Mouse (Mus musculus): ENCODE measurements around the gene Spata17. TPM values are rescaled to one million over a fixed set of nuclear protein-coding genes. Genes with fewer than 3 reads are reported as not detected.

Spata17 gene
- polyA plus RNA-seq, 1 experiment from 2014 or later, result 1.3 TPM

GRCm38 (mm10) chr1:187020011-187020410, 195.3 kb downstream of the Spata17 start:
- Histone ChIP-seq H3K4me3 (ENCODE audit: low read length) (no peak overlapping the region), H3K27ac (ENCODE audit: low read length) (no peak overlapping the region), H3K27me3 (ENCODE audit: insufficient read depth, low read length) (no peaks in the 10 kb centered on the region), H3K36me3 (ENCODE audit: insufficient read depth, low read length) (no peaks in the 10 kb centered on the region), H3K9me3 (ENCODE audit: low read length) (no peaks in the 10 kb centered on the region), H3K4me1 (ENCODE audit: insufficient read depth, low read length) (no peaks in the 10 kb centered on the region), H3K9ac (replicated peaks; ENCODE audit: low read length) (no peak overlapping the region), H3K4me2 (replicated peaks; ENCODE audit: low read depth, low read length) (no peak overlapping the region)
- 69% methylated on average over 7 of the region's 7 CpGs for WGBS
- no peak for ATAC-seq (ENCODE audit: low FRiP score, low TSS enrichment)

GRCm38 (mm10) chr1:187016116-187016515, 199.1 kb downstream of the Spata17 start:
- H3K27ac ChIP-seq (ENCODE audit: low read length), result no peak overlapping the region
- no peaks in the 10 kb centered on the region for H3K27me3 ChIP-seq (ENCODE audit: insufficient read depth, low read length)
- no peaks in the 10 kb centered on the region for H3K4me1 ChIP-seq (ENCODE audit: insufficient read depth, low read length)
- no peaks in the 10 kb centered on the region for H3K9me3 ChIP-seq (ENCODE audit: low read length)
- no peak overlapping the region for H3K9ac ChIP-seq (replicated peaks; ENCODE audit: low read length)
- no peak overlapping the region for H3K4me3 ChIP-seq (ENCODE audit: low read length)
- WGBS, result 55% methylated on average over 4 of the region's 4 CpGs
- no peak overlapping the region for H3K4me2 ChIP-seq (replicated peaks; ENCODE audit: low read depth, low read length)
- no peaks in the 10 kb centered on the region for H3K36me3 ChIP-seq (ENCODE audit: insufficient read depth, low read length)
- no peak for ATAC-seq (ENCODE audit: low FRiP score, low TSS enrichment)

DNA sequence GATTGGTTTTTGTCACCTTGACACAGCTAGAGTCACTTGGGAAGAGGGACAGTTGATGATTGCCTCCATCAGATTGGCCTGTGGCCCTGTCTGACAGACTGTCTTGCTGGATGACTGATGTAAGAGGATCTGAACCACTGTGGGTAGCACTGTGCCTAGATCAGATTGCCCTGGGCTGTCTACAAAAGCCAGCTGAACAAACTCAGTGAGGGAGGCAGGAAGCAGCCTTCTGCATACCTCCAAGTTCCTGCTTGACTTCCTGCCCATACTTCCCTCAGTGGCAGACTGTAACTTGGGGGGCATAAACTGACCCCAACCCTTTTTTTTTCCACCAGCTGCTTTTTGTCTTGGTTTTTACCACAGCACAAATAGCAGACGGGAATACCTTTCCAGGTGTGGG, 199.6 kb downstream of the Spata17 start:
- H3K9me3 ChIP-seq (ENCODE audit: low read length), result no peaks in the 10 kb centered on the region
- no peaks in the 10 kb centered on the region for H3K27me3 ChIP-seq (ENCODE audit: insufficient read depth, low read length)

DNA sequence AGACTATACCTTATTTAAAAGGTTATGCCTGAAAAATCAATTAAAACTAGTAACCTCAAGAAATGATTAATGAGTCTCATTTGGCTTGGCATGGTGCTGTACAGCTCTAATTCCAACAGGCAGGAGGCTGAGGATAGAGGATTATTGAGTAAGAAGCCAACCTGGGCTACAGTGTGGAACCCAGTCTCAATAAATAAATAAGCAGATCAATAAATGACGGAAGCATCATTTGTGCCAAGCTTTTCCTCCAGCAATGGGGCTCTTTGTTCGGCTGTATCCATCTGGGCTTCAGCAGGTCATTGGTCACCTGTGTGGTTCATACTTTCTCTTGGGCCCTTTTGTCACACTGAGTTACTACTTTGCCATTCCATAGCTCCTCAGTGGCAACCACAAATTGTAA, 201.1 kb downstream of the Spata17 start:
- no peak for ATAC-seq (ENCODE audit: low FRiP score, low TSS enrichment)
- Histone ChIP-seq H3K27me3 (ENCODE audit: insufficient read depth, low read length) (no peaks in the 10 kb centered on the region), H3K27ac (ENCODE audit: low read length) (no peak overlapping the region), H3K4me1 (ENCODE audit: insufficient read depth, low read length) (no peaks in the 10 kb centered on the region), H3K4me2 (replicated peaks; ENCODE audit: low read depth, low read length) (no peak overlapping the region), H3K4me3 (ENCODE audit: low read length) (no peak overlapping the region), H3K9ac (replicated peaks; ENCODE audit: low read length) (no peak overlapping the region), H3K36me3 (ENCODE audit: insufficient read depth, low read length) (no peaks in the 10 kb centered on the region), H3K9me3 (ENCODE audit: low read length) (no peaks in the 10 kb centered on the region)
- WGBS, result 90% methylated on average over 2 of the region's 2 CpGs

More for the DNA sequence above, 199.6 kb downstream of the Spata17 start:
- H3K36me3 ChIP-seq (ENCODE audit: insufficient read depth, low read length), result no peaks in the 10 kb centered on the region
- no peak for ATAC-seq (ENCODE audit: low FRiP score, low TSS enrichment)
- no peak overlapping the region for H3K4me3 ChIP-seq (ENCODE audit: low read length)
- H3K4me1 ChIP-seq (ENCODE audit: insufficient read depth, low read length), result no peaks in the 10 kb centered on the region
- H3K4me2 ChIP-seq (replicated peaks; ENCODE audit: low read depth, low read length), result no peak overlapping the region
- H3K27ac ChIP-seq (ENCODE audit: low read length), result no peak overlapping the region
- no peak overlapping the region for H3K9ac ChIP-seq (replicated peaks; ENCODE audit: low read length)
- 68% methylated on average over 1 of the region's 1 CpGs for WGBS

GRCm38 (mm10) chr1:187011601-187012000, 203.7 kb downstream of the Spata17 start:
- H3K36me3 ChIP-seq (ENCODE audit: insufficient read depth, low read length), result no peaks in the 10 kb centered on the region

GRCm38 (mm10) chr1:187010071-187010470, 205.2 kb downstream of the Spata17 start:
- H3K27ac ChIP-seq (ENCODE audit: low read length), result no peak overlapping the region
- no peaks in the 10 kb centered on the region for H3K36me3 ChIP-seq (ENCODE audit: insufficient read depth, low read length)
- no peak overlapping the region for H3K4me3 ChIP-seq (ENCODE audit: low read length)
- 88% methylated on average over 11 of the region's 11 CpGs for WGBS
- H3K9me3 ChIP-seq (ENCODE audit: low read length), result no peaks in the 10 kb centered on the region
- H3K27me3 ChIP-seq (ENCODE audit: insufficient read depth, low read length), result no peaks in the 10 kb centered on the region
- no peak overlapping the region for H3K9ac ChIP-seq (replicated peaks; ENCODE audit: low read length)
- ATAC-seq (ENCODE audit: low FRiP score, low TSS enrichment), result no peak
- H3K4me2 ChIP-seq (replicated peaks; ENCODE audit: low read depth, low read length), result no peak overlapping the region
- H3K4me1 ChIP-seq (ENCODE audit: insufficient read depth, low read length), result no peaks in the 10 kb centered on the region

More at GRCm38 (mm10) chr1:187011601-187012000, 203.7 kb downstream of the Spata17 start:
- no peak overlapping the region for H3K4me2 ChIP-seq (replicated peaks; ENCODE audit: low read depth, low read length)
- WGBS, result 90% methylated on average over 4 of the region's 4 CpGs
- H3K9me3 ChIP-seq (ENCODE audit: low read length), result no peaks in the 10 kb centered on the region
- no peak overlapping the region for H3K27ac ChIP-seq (ENCODE audit: low read length)
- no peak for ATAC-seq (ENCODE audit: low FRiP score, low TSS enrichment)
- H3K9ac ChIP-seq (replicated peaks; ENCODE audit: low read length), result no peak overlapping the region
- no peaks in the 10 kb centered on the region for H3K4me1 ChIP-seq (ENCODE audit: insufficient read depth, low read length)
- H3K4me3 ChIP-seq (ENCODE audit: low read length), result no peak overlapping the region
- no peaks in the 10 kb centered on the region for H3K27me3 ChIP-seq (ENCODE audit: insufficient read depth, low read length)

GRCm38 (mm10) chr1:187008236-187008635, 207.0 kb downstream of the Spata17 start:
- Histone ChIP-seq H3K9ac (replicated peaks; ENCODE audit: low read length) (no peak overlapping the region), H3K4me3 (ENCODE audit: low read length) (no peak overlapping the region), H3K36me3 (ENCODE audit: insufficient read depth, low read length) (no peaks in the 10 kb centered on the region), H3K9me3 (ENCODE audit: low read length) (no peaks in the 10 kb centered on the region), H3K27ac (ENCODE audit: low read length) (no peak overlapping the region), H3K4me2 (replicated peaks; ENCODE audit: low read depth, low read length) (no peak overlapping the region), H3K4me1 (ENCODE audit: insufficient read depth, low read length) (no peaks in the 10 kb centered on the region), H3K27me3 (ENCODE audit: insufficient read depth, low read length) (no peaks in the 10 kb centered on the region)
- no peak for ATAC-seq (ENCODE audit: low FRiP score, low TSS enrichment)
- 91% methylated on average over 7 of the region's 7 CpGs for whole genome bisulfite sequencing

DNA sequence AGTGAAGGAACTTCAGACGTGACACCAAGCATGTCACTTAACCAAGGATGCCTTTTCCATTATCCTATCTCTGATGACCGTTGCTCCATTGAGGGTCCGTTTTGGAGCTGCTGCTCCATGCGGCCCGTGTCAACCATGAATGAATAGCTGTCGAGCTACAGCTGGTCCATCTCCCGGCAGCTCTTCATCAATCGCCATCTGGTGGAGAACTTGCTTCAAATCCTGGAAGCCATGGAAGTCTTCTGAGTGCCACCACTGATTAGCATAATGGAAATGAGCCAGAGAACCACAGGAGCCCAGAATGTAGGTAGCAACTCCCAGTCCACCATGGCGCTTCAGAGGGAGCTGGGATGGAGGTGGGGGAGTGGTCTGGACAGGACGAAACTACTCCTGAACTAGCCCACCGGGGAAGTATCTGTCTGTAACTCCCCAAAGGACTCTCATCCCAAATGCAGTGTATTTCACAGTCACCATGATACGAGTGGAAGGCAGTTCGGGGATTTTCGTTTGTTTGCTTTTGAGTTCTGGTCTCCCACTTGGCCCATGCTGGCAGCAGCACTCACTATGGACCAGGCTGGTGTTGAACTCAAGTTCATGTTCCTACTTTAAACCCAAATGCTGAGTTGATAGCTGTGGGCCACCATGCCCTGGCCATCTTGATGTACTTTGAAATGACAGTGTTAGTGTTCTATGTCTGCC, 208.9 kb downstream of the Spata17 start:
- 84% methylated on average over 14 of the region's 14 CpGs for WGBS
- H3K9ac ChIP-seq (replicated peaks; ENCODE audit: low read length), result no peak overlapping the region

DNA sequence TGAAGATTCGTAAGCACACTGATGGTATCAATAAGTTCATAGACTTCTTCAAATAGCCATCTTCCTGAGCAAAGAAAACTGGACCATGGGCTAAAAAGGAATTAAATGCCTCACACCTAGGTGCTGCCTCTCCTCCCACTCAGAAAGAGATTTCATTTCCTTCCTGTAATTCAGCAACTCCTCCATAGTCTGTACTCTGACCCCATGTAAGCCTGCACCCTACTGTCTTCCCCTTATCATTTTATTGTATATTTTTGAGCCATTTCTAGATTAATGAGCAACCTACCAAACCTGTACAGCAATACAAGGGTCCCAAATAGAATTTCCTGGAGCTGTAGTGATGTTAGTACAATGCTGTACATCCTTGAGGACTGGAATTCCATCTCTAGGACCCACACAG, 211.0 kb downstream of the Spata17 start:
- H3K36me3 ChIP-seq (ENCODE audit: insufficient read depth, low read length), result no peaks in the 10 kb centered on the region
- H3K27me3 ChIP-seq (ENCODE audit: insufficient read depth, low read length), result no peaks in the 10 kb centered on the region
- no peaks in the 10 kb centered on the region for H3K4me1 ChIP-seq (ENCODE audit: insufficient read depth, low read length)
- H3K4me3 ChIP-seq (ENCODE audit: low read length), result no peak overlapping the region
- no peak overlapping the region for H3K4me2 ChIP-seq (replicated peaks; ENCODE audit: low read depth, low read length)
- no peak overlapping the region for H3K9ac ChIP-seq (replicated peaks; ENCODE audit: low read length)
- no peak overlapping the region for H3K27ac ChIP-seq (ENCODE audit: low read length)
- WGBS, result 93% methylated on average over 1 of the region's 1 CpGs
- no peak for ATAC-seq (ENCODE audit: low FRiP score, low TSS enrichment)
- no peaks in the 10 kb centered on the region for H3K9me3 ChIP-seq (ENCODE audit: low read length)

More for the DNA sequence above, 208.9 kb downstream of the Spata17 start:
- Histone ChIP-seq H3K27ac (ENCODE audit: low read length) (no peak overlapping the region), H3K27me3 (ENCODE audit: insufficient read depth, low read length) (no peaks in the 10 kb centered on the region), H3K36me3 (ENCODE audit: insufficient read depth, low read length) (no peaks in the 10 kb centered on the region), H3K4me1 (ENCODE audit: insufficient read depth, low read length) (no peaks in the 10 kb centered on the region), H3K9me3 (ENCODE audit: low read length) (no peaks in the 10 kb centered on the region), H3K4me2 (replicated peaks; ENCODE audit: low read depth, low read length) (no peak overlapping the region), H3K4me3 (ENCODE audit: low read length) (no peak overlapping the region)
- no peak for ATAC-seq (ENCODE audit: low FRiP score, low TSS enrichment)

DNA sequence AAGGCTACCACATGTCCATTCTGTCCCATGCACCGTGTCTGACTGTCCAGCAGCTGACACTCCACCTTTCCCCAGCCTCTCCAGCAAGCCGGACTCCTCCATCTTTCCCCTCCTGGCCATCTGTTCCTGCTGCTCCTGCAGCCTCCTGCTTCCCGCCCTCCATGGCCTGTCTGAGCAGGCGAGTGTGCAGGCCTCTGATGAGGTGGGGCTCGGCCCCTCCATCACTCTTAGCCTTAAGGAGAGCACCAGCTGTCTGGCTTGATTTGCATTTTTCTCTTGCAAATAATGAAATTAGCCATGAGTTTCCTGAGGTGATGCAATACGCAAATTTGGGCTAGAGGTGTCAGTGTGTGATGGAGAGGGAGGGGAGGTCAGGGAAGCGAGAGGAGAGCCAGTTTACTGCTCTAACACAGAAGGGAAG, 211.8 kb downstream of the Spata17 start:
- ATAC-seq (ENCODE audit: low FRiP score, low TSS enrichment), result no peak
- no peak overlapping the region for H3K4me3 ChIP-seq (ENCODE audit: low read length)
- no peak overlapping the region for H3K4me2 ChIP-seq (replicated peaks; ENCODE audit: low read depth, low read length)
- H3K27ac ChIP-seq (ENCODE audit: low read length), result no peak overlapping the region
- no peaks in the 10 kb centered on the region for H3K4me1 ChIP-seq (ENCODE audit: insufficient read depth, low read length)
- no peaks in the 10 kb centered on the region for H3K27me3 ChIP-seq (ENCODE audit: insufficient read depth, low read length)
- H3K9me3 ChIP-seq (ENCODE audit: low read length), result no peaks in the 10 kb centered on the region
- H3K9ac ChIP-seq (replicated peaks; ENCODE audit: low read length), result no peak overlapping the region
- WGBS, result 45% methylated on average over 7 of the region's 7 CpGs
- no peaks in the 10 kb centered on the region for H3K36me3 ChIP-seq (ENCODE audit: insufficient read depth, low read length)

All from kidney, embryonic 16.5 days (tissue).